Mouse (Mus musculus): ENCODE results near the gene Senp8. TPM values are rescaled to one million over a fixed set of nuclear protein-coding genes. Genes with fewer than 3 reads are reported as not detected.
"Not testable (repeated sequence)": the region's sequence is repeated elsewhere in the genome, so short reads cannot be mapped to it uniquely, and the experiment has no call there.

Senp8 gene
- polyA plus RNA-seq (2014; fragmentation: Nextera tagmentation; extraction: Ambion mirVana), result 13.3 and 13.5 TPM in 2 replicates

GRCm38 (mm10) chr9:59750267-59751065 is at the start of gene Senp8, which contains the start of gene Myo9a:
Senp8 (minus strand) TSS chr9:59750710.
Myo9a (plus strand) TSS chr9:59750896.
- Histone ChIP-seq H3K9ac (replicated peaks; ENCODE audit: low read depth, low read length) (peak within 1 kb of the TSS; percentile 89), H3K4me2 (ENCODE audit: low read depth, low read length) (peak within 1 kb of the TSS; percentile 81), H3K36me3 (ENCODE audit: control insufficient read depth, insufficient read depth, low read length) (no peaks in the 10 kb centered on the region), H3K4me1 (ENCODE audit: control insufficient read depth, insufficient read depth, low read length) (peaks cover 5% of the 10 kb centered on the region; the same call in 1 of the 2 replicates), H3K27me3 (ENCODE audit: control insufficient read depth, insufficient read depth, low read length) (no peaks in the 10 kb centered on the region), H3K4me3 (ENCODE audit: low read depth, low read length) (peak within 1 kb of the TSS; percentile 93), H3K27ac (ENCODE audit: low read depth, low read length) (peak within 1 kb of the TSS; percentile 89), H3K9me3 (ENCODE audit: control insufficient read depth, low read length) (no peaks in the 10 kb centered on the region)
- peak; percentile 94 for ATAC-seq (ENCODE audit: low read depth)
- WGBS, result under 1% methylated on average over 59 of the region's 59 CpGs

GRCm38 (mm10) chr9:59766966-59767461 is 16.5 kb upstream of the Senp8 start:
- H3K9ac ChIP-seq (replicated peaks; ENCODE audit: low read depth, low read length), result not testable (repeated sequence)

GRCm38 (mm10) chr9:59760515-59760914 is 10.0 kb upstream of the Senp8 start:
- Histone ChIP-seq H3K36me3 (ENCODE audit: control insufficient read depth, insufficient read depth, low read length) (no peaks in the 10 kb centered on the region), H3K27ac (ENCODE audit: low read depth, low read length) (no peak overlapping the region), H3K4me3 (ENCODE audit: low read depth, low read length) (no peak overlapping the region), H3K4me1 (ENCODE audit: control insufficient read depth, insufficient read depth, low read length) (no peaks in the 10 kb centered on the region), H3K27me3 (ENCODE audit: control insufficient read depth, insufficient read depth, low read length) (no peaks in the 10 kb centered on the region), H3K9me3 (ENCODE audit: control insufficient read depth, low read length) (no peaks in the 10 kb centered on the region), H3K9ac (replicated peaks; ENCODE audit: low read depth, low read length) (no peak overlapping the region), H3K4me2 (ENCODE audit: low read depth, low read length) (no peak overlapping the region)
- 89% methylated on average over 3 of the region's 3 CpGs for WGBS
- no peak for ATAC-seq (ENCODE audit: low read depth)

More at GRCm38 (mm10) chr9:59766966-59767461, 16.5 kb upstream of the Senp8 start:
- ATAC-seq (ENCODE audit: low read depth); H3K4me3 ChIP-seq (ENCODE audit: low read depth, low read length); H3K27ac ChIP-seq (ENCODE audit: low read depth, low read length); H3K36me3 ChIP-seq (ENCODE audit: control insufficient read depth, insufficient read depth, low read length); H3K27me3 ChIP-seq (ENCODE audit: control insufficient read depth, insufficient read depth, low read length); H3K9me3 ChIP-seq (ENCODE audit: control insufficient read depth, low read length); H3K4me2 ChIP-seq (ENCODE audit: low read depth, low read length); H3K4me1 ChIP-seq (ENCODE audit: control insufficient read depth, insufficient read depth, low read length): not testable (repeated sequence)
- WGBS, result 93% methylated on average over 11 of the region's 13 CpGs

- H3K36me3 ChIP-seq (ENCODE audit: control insufficient read depth, insufficient read depth, low read length); ATAC-seq (ENCODE audit: low read depth); H3K27ac ChIP-seq (ENCODE audit: low read depth, low read length); H3K4me1 ChIP-seq (ENCODE audit: control insufficient read depth, insufficient read depth, low read length); H3K4me2 ChIP-seq (ENCODE audit: low read depth, low read length); H3K27me3 ChIP-seq (ENCODE audit: control insufficient read depth, insufficient read depth, low read length); H3K9me3 ChIP-seq (ENCODE audit: control insufficient read depth, low read length); H3K9ac ChIP-seq (replicated peaks; ENCODE audit: low read depth, low read length); H3K4me3 ChIP-seq (ENCODE audit: low read depth, low read length): not testable (repeated sequence)
- WGBS, result 91% methylated on average over 2 of the region's 3 CpGs
These were observed 6.5 kb upstream of the Senp8 start for GRCm38 (mm10) chr9:59757016-59757415.

DNA sequence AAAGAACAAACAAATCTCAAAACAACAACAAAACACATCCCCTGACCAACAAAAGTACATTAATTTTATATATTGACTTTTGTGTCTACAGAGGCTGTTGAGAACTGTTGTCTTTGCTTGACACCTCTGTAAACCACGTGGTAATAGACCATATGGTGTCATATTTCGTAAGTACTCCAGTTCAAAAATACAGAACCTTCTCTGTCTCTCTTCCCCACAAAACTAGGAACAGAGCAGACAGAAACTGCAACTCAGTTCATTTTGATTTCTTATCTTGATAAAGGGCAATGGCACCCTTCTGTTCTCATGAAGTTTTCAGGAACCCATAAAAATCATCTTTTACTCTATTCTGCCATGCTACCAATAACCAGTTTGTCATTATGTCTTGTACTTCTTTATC is 4.7 kb upstream of the Senp8 start:
- Histone ChIP-seq H3K9ac (replicated peaks; ENCODE audit: low read depth, low read length) (no peak overlapping the region), H3K27me3 (ENCODE audit: control insufficient read depth, insufficient read depth, low read length) (no peaks in the 10 kb centered on the region), H3K36me3 (ENCODE audit: control insufficient read depth, insufficient read depth, low read length) (no peaks in the 10 kb centered on the region), H3K4me1 (ENCODE audit: control insufficient read depth, insufficient read depth, low read length) (no peaks in the 10 kb centered on the region), H3K4me2 (ENCODE audit: low read depth, low read length) (no peak overlapping the region), H3K9me3 (ENCODE audit: control insufficient read depth, low read length) (no peaks in the 10 kb centered on the region), H3K27ac (ENCODE audit: low read depth, low read length) (no peak overlapping the region), H3K4me3 (ENCODE audit: low read depth, low read length) (no peak overlapping the region)
- 76% methylated on average over 2 of the region's 2 CpGs for WGBS
- no peak for ATAC-seq (ENCODE audit: low read depth)

DNA sequence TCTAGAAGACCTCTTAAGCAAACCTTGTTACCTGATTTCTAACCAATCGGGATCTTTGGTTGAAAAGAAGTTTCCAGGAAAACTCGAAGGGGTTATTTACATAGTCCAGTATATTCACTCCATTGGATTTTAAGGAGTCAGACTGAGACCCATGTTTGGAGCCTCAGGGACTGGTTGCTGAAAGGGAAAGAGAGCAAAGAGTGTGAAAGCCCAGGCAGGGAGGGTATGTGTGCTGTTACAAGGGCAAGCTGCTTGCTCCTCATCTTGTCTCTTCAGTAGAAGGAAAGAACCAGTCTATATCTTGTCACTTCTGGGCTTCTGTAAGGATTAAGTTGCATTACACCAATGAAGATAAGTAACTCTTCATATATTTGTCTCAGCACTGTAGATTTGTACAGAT is 1.5 kb upstream of the Senp8 start:
- H3K4me3 ChIP-seq (ENCODE audit: low read depth, low read length), result peak overlapping the region; percentile 93
- peaks cover 5% of the 10 kb centered on the region; the same call in 1 of the 2 replicates for H3K4me1 ChIP-seq (ENCODE audit: control insufficient read depth, insufficient read depth, low read length)
- H3K9me3 ChIP-seq (ENCODE audit: control insufficient read depth, low read length), result no peaks in the 10 kb centered on the region
- peak overlapping the region; percentile 89 for H3K9ac ChIP-seq (replicated peaks; ENCODE audit: low read depth, low read length)
- peak overlapping the region; percentile 89 for H3K27ac ChIP-seq (ENCODE audit: low read depth, low read length)
- H3K36me3 ChIP-seq (ENCODE audit: control insufficient read depth, insufficient read depth, low read length), result no peaks in the 10 kb centered on the region
- WGBS, result 17% methylated on average over 2 of the region's 2 CpGs
- ATAC-seq (ENCODE audit: low read depth), result no peak
- H3K4me2 ChIP-seq (ENCODE audit: low read depth, low read length), result peak overlapping the region; percentile 61
- no peaks in the 10 kb centered on the region for H3K27me3 ChIP-seq (ENCODE audit: control insufficient read depth, insufficient read depth, low read length)

DNA sequence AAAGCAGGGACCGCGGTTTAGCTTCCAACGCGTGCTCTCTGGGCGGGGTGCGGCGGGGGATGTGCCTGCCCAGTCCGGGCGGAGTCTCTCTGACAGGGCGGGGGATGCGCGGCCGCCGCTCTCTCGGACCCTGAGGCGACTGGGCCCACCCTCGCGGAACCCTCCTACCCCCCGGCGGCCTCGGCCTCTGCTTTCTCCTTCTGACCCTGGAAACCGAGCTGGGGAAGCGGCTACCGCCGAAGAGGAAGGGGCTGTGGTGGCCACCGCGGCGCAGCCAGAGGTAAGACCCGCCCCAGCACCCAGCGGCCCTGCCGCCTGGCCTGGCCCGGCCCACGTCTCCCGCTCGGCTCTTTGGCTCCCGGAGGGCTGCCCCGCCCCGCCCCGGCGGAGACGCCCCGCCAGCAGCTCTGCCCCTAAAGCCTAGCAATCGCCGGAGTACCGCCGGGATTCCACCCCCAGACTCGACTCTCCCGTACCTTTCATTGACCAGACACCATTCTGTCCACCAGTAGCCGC is 614 bp upstream of the Senp8 start:
- Histone ChIP-seq H3K9ac (replicated peaks; ENCODE audit: low read depth, low read length) (peak overlapping the region; percentile 89), H3K4me3 (ENCODE audit: low read depth, low read length) (peak overlapping the region; percentile 93), H3K27me3 (ENCODE audit: control insufficient read depth, insufficient read depth, low read length) (no peaks in the 10 kb centered on the region), H3K4me2 (ENCODE audit: low read depth, low read length) (peak overlapping the region; percentile 61), H3K36me3 (ENCODE audit: control insufficient read depth, insufficient read depth, low read length) (no peaks in the 10 kb centered on the region), H3K9me3 (ENCODE audit: control insufficient read depth, low read length) (no peaks in the 10 kb centered on the region), H3K4me1 (ENCODE audit: control insufficient read depth, insufficient read depth, low read length) (peaks cover 5% of the 10 kb centered on the region; the same call in 1 of the 2 replicates), H3K27ac (ENCODE audit: low read depth, low read length) (peak overlapping the region; percentile 89)
- ATAC-seq (ENCODE audit: low read depth), result peak; percentile 92
- WGBS, result under 1% methylated on average over 36 of the region's 49 CpGs

DNA sequence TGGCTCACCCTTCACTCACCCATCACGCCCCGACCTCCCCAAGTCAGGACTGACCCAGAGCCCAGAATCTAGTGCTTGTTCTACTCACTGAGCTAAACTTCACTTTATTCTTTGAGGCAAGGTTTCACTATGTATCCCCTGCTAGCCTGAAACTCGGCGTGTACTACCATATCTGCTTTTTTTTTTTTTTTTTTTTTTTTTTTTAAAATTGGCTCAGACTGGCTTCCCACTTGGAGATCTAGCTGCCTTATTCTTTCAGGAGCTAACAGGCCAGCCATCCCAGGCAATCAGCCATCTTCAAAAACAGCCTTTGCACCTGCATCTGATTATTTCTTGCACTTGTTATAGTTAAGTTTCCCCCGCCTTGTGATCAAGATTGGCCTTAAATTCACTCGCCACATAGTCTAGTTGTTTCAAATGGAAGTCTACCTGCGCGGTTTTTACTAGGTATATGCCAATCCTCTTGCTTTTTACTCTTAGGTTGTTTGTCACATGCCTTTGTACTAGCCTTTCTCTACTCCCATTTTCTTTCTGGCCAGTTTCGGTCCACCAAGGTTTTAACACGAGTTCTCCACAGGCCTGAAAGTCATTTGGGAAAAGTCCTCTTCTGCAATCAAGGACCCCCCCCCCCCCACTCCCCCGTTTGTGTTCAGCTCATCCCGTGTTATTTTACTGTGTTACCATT is 787 bp downstream of the Senp8 start:
- ATAC-seq (ENCODE audit: low read depth), result no peak
- 37% methylated on average over 12 of the region's 12 CpGs for WGBS
- Histone ChIP-seq H3K27ac (ENCODE audit: low read depth, low read length) (peak overlapping the region; percentile 72), H3K4me2 (ENCODE audit: low read depth, low read length) (peak overlapping the region; percentile 81), H3K4me3 (ENCODE audit: low read depth, low read length) (peak overlapping the region; percentile 93), H3K9me3 (ENCODE audit: control insufficient read depth, low read length) (no peaks in the 10 kb centered on the region), H3K36me3 (ENCODE audit: control insufficient read depth, insufficient read depth, low read length) (no peaks in the 10 kb centered on the region), H3K9ac (replicated peaks; ENCODE audit: low read depth, low read length) (peak overlapping the region; percentile 77; the same call in 1 of the 2 replicates), H3K4me1 (ENCODE audit: control insufficient read depth, insufficient read depth, low read length) (peaks cover 5% of the 10 kb centered on the region; the same call in 1 of the 2 replicates), H3K27me3 (ENCODE audit: control insufficient read depth, insufficient read depth, low read length) (no peaks in the 10 kb centered on the region)

Data from neural tube, embryonic 14.5 days (tissue).